Mouse (Mus musculus): Measurements from ENCODE around the gene Myh11. TPM values are rescaled to one million over a fixed set of nuclear protein-coding genes. Genes with fewer than 3 reads are reported as not detected.

Myh11 gene
- total RNA-seq, 1 experiment = 0.76 TPM

DNA sequence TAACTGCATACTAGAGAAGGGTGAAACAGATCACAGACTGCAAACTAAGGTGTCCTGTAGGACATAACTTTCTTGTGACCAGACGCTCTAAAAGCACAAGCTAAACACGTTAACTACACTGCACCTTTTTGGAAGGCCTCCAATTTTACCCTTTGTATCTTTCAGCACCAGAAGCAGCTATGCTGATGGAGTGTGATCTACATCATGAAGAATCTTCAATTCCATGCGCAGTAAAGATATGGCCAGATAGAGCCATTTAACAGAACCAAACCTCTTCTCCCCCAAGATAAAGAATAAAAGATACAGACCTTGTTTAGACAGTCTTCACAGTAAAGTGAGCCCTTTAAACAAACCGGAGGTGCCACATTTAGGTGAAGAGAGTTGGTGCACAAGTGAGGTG is 139.5 kb downstream of the Myh11 start:
- DNase-seq (ENCODE audit: low read depth, low spot score) = no peak
- TF ChIP-seq ZC3H11A (IDR thresholded peaks at IDR 0.05; ENCODE audit: borderline replicate concordance, low read depth, low read length) (no peak), ZNF384 (IDR thresholded peaks at IDR 0.05; ENCODE audit: low read depth, low read length) (no peak), MAFK (IDR thresholded peaks at IDR 0.05; ENCODE audit: insufficient read depth, low read depth, low read length) (no peak)
- Histone ChIP-seq H3K9ac (ENCODE audit: insufficient read depth, low read depth, low read length, poor library complexity, severe bottlenecking) (no peak overlapping the region), H3K4me3 (ENCODE audit: insufficient read depth in 1 of 2, low read depth in 1 of 2, low read length in 2 of 2, poor library complexity in 1 of 2, severe bottlenecking in 1 of 2) (no peak overlapping the region), H3K27ac (ENCODE audit: insufficient read depth, low read depth, low read length, poor library complexity, severe bottlenecking) (no peak overlapping the region), H3K4me1 (ENCODE audit: control insufficient read depth in 2 of 2, insufficient read depth in 2 of 2, low read length in 2 of 2, poor library complexity in 1 of 2) (no peaks in the 10 kb centered on the region), H3K36me3 (ENCODE audit: control insufficient read depth, insufficient read depth, low read length, poor library complexity, severe bottlenecking) (peaks cover 14% of the 10 kb centered on the region), H3K9me3 (ENCODE audit: control insufficient read depth, insufficient read depth, low read depth, low read length) (no peaks in the 10 kb centered on the region)
- in situ Hi-C loops (cut with MboI; ENCODE audit: low sequenced_read_pairs in 2 of 2, unreplicated experiment in 2 of 2) = no loop called here

DNA sequence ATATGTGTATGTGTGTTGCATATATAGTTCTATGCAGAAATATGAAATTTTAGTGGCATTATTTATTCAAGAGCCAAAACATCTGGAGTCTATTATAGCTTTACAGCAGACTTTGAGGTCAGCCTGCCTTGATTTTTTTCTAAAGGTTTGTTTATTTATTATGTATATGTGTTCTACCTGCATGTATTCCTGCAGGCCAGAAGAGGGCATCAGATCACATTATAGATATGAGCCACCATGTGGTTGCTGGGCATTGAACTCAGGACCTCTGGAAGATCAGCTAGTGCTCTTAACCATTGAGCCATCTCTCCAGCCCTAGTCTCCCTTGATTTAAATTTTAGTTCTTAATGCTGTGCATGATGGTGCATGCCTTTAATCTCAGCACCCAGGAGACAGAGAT is 143.5 kb downstream of the Myh11 start:
- Histone ChIP-seq H3K4me3 (ENCODE audit: insufficient read depth in 1 of 2, low read depth in 1 of 2, low read length in 2 of 2, poor library complexity in 1 of 2, severe bottlenecking in 1 of 2) (no peak overlapping the region), H3K9ac (ENCODE audit: insufficient read depth, low read depth, low read length, poor library complexity, severe bottlenecking) (no peak overlapping the region), H3K4me1 (ENCODE audit: control insufficient read depth in 2 of 2, insufficient read depth in 2 of 2, low read length in 2 of 2, poor library complexity in 1 of 2) (no peaks in the 10 kb centered on the region), H3K9me3 (ENCODE audit: control insufficient read depth, insufficient read depth, low read depth, low read length) (no peaks in the 10 kb centered on the region), H3K27ac (ENCODE audit: insufficient read depth, low read depth, low read length, poor library complexity, severe bottlenecking) (no peak overlapping the region), H3K36me3 (ENCODE audit: control insufficient read depth, insufficient read depth, low read length, poor library complexity, severe bottlenecking) (peaks cover 23% of the 10 kb centered on the region)
- in situ Hi-C loops (cut with MboI; ENCODE audit: low sequenced_read_pairs in 2 of 2, unreplicated experiment in 2 of 2) = no loop called here
- TF ChIP-seq MAFK (IDR thresholded peaks at IDR 0.05; ENCODE audit: insufficient read depth, low read depth, low read length) (no peak), ZC3H11A (IDR thresholded peaks at IDR 0.05; ENCODE audit: borderline replicate concordance, low read depth, low read length) (no peak), ZNF384 (IDR thresholded peaks at IDR 0.05; ENCODE audit: low read depth, low read length) (no peak)
- DNase-seq (ENCODE audit: low read depth, low spot score) = no peak

Other genes with a start within 250 kb of the Myh11 start
- 61.3 and 69.1 TPM in 2 replicates for gene Nde1, start 128.1 kb downstream of the Myh11 start, total RNA-seq (2012; rRNA removed)
- gene Marf1, start 128.0 kb downstream of the Myh11 start, total RNA-seq (2012; rRNA removed) = 24.1 and 26.4 TPM in 2 replicates
- 17.7 and 22.1 TPM in 2 replicates for gene Fopnl, start 26.0 kb upstream of the Myh11 start, total RNA-seq (2012; rRNA removed)
- 46.7 and 75.7 TPM in 2 replicates for gene Abcc1, start 70.2 kb upstream of the Myh11 start, total RNA-seq (2012; rRNA removed)

All from ES-E14 (cell line).